Mouse (Mus musculus): ENCODE measurements around the gene Bcap31. TPM values are rescaled to one million over a fixed set of nuclear protein-coding genes. Genes with fewer than 3 reads are reported as not detected.
"Not testable (repeated sequence)": the region's sequence is repeated elsewhere in the genome, so short reads cannot be mapped to it uniquely, and the experiment has no call there.

Gene Bcap31
- total RNA-seq (2021) = 10 to 100 TPM; 54.2 to 63.8 TPM
- long read RNA-seq, experiment 1, transcript Bcap31-201 (8 exons, 1,219 nt) = major isoform, 56 of 70 reads
- long read RNA-seq, experiment 1, partial matches to known transcripts = 7 of 70 reads
- long read RNA-seq, experiment 1, other reads (novel, unspliced or antisense) = 7 of 70 reads
- long read RNA-seq, experiment 2, transcript Bcap31-201 (8 exons, 1,219 nt) = major isoform, 44 of 67 reads
- long read RNA-seq, experiment 2, partial matches to known transcripts = 16 of 67 reads
- long read RNA-seq, experiment 2, other reads (novel, unspliced or antisense) = 7 of 67 reads

- peak; percentile 93 for DNase-seq (ENCODE audit: low spot score)
Measured at GRCm38 (mm10) chrX:73716109-73716661, at the start of gene Bcap31, which contains the start of gene Abcd1. Gene Bcap31, minus strand, starts transcription at chrX:73716175. Gene Abcd1, plus strand, starts transcription at chrX:73716597.

GRCm38 (mm10) chrX:73765311-73765710 is 49.3 kb upstream of the Bcap31 start:
- peak; percentile 51 for DNase-seq (ENCODE audit: low spot score)

- DNase-seq (ENCODE audit: low spot score) = no peak
Measured at GRCm38 (mm10) chrX:73758611-73759290, 42.8 kb upstream of the Bcap31 start.

GRCm38 (mm10) chrX:73756334-73757140 is 40.6 kb upstream of the Bcap31 start, which contains the start of gene Plxnb3:
Gene Plxnb3, plus strand, starts transcription at chrX:73757090.
- DNase-seq (ENCODE audit: low spot score) = no peak

GRCm38 (mm10) chrX:73748977-73749376 is 33.0 kb upstream of the Bcap31 start:
- DNase-seq (ENCODE audit: low spot score) = no peak

- DNase-seq (ENCODE audit: low spot score) = no peak
Measured at GRCm38 (mm10) chrX:73744774-73745481, 29.0 kb upstream of the Bcap31 start.

- DNase-seq (ENCODE audit: low spot score) = not testable (repeated sequence)
Measured at GRCm38 (mm10) chrX:73739841-73740240, 23.9 kb upstream of the Bcap31 start.

GRCm38 (mm10) chrX:73739151-73739550 is 23.2 kb upstream of the Bcap31 start:
- no peak for DNase-seq (ENCODE audit: low spot score)

- DNase-seq (ENCODE audit: low spot score) = no peak
Measured at GRCm38 (mm10) chrX:73738155-73738554, 22.2 kb upstream of the Bcap31 start.

GRCm38 (mm10) chrX:73730908-73731307 is 14.9 kb upstream of the Bcap31 start:
- DNase-seq (ENCODE audit: low spot score) = no peak

- peak; percentile 14 for DNase-seq (ENCODE audit: low spot score)
Measured at GRCm38 (mm10) chrX:73718686-73719362, 2.8 kb upstream of the Bcap31 start.

GRCm38 (mm10) chrX:73718271-73718670 is 2.3 kb upstream of the Bcap31 start:
- DNase-seq (ENCODE audit: low spot score) = peak; percentile 29

- peak; percentile 10 for DNase-seq (ENCODE audit: low spot score)
Measured at GRCm38 (mm10) chrX:73717667-73718066, 1.7 kb upstream of the Bcap31 start.

GRCm38 (mm10) chrX:73716709-73717545 is 952 bp upstream of the Bcap31 start:
- DNase-seq (ENCODE audit: low spot score) = peak; percentile 2

GRCm38 (mm10) chrX:73715476-73716108 is 383 bp downstream of the Bcap31 start:
- peak; percentile 24 for DNase-seq (ENCODE audit: low spot score)

- no peak for DNase-seq (ENCODE audit: low spot score)
Measured at GRCm38 (mm10) chrX:73700472-73700871, 15.5 kb downstream of the Bcap31 start.

GRCm38 (mm10) chrX:73690917-73691629 is 24.9 kb downstream of the Bcap31 start:
- DNase-seq (ENCODE audit: low spot score) = peak; percentile 73

GRCm38 (mm10) chrX:73685629-73686028 is 30.3 kb downstream of the Bcap31 start:
- DNase-seq (ENCODE audit: low spot score) = peak; percentile 59

All from gastrocnemius, adult 18-20 months (tissue).